Mouse (Mus musculus): ENCODE data around the gene Rbm20.

Gene Rbm20

GRCm38 (mm10) chr19:53757432-53758109, 80.5 kb downstream of the Rbm20 start:
- peak; percentile 9 for DNase-seq (ENCODE audit: low spot score)

- no peak for DNase-seq (ENCODE audit: low spot score)
Observed at GRCm38 (mm10) chr19:53758881-53759418, 81.8 kb downstream of the Rbm20 start.

- DNase-seq (ENCODE audit: low spot score), result no peak
Observed at GRCm38 (mm10) chr19:53760125-53761101, 83.3 kb downstream of the Rbm20 start.

GRCm38 (mm10) chr19:53762749-53763438, 85.8 kb downstream of the Rbm20 start:
- DNase-seq (ENCODE audit: low spot score), result no peak

- DNase-seq (ENCODE audit: low spot score), result no peak
Observed at GRCm38 (mm10) chr19:53764688-53765478, 87.8 kb downstream of the Rbm20 start.

GRCm38 (mm10) chr19:53768478-53768877, 91.4 kb downstream of the Rbm20 start:
- DNase-seq (ENCODE audit: low spot score), result peak; percentile 42

GRCm38 (mm10) chr19:53773937-53774640, 97.0 kb downstream of the Rbm20 start:
- DNase-seq (ENCODE audit: low spot score), result no peak

GRCm38 (mm10) chr19:53774641-53775350, 97.7 kb downstream of the Rbm20 start:
- no peak for DNase-seq (ENCODE audit: low spot score)

- no peak for DNase-seq (ENCODE audit: low spot score)
Observed at GRCm38 (mm10) chr19:53779402-53779801, 102.3 kb downstream of the Rbm20 start.

- no peak for DNase-seq (ENCODE audit: low spot score)
Observed at GRCm38 (mm10) chr19:53779818-53780217, 102.7 kb downstream of the Rbm20 start.

GRCm38 (mm10) chr19:53780752-53781602, 103.9 kb downstream of the Rbm20 start:
- no peak for DNase-seq (ENCODE audit: low spot score)

GRCm38 (mm10) chr19:53781826-53782225, 104.7 kb downstream of the Rbm20 start:
- DNase-seq (ENCODE audit: low spot score), result no peak

GRCm38 (mm10) chr19:53785352-53785751, 108.2 kb downstream of the Rbm20 start:
- no peak for DNase-seq (ENCODE audit: low spot score)

- DNase-seq (ENCODE audit: low spot score), result no peak
Observed at GRCm38 (mm10) chr19:53786239-53786638, 109.1 kb downstream of the Rbm20 start.

GRCm38 (mm10) chr19:53786836-53787235, 109.7 kb downstream of the Rbm20 start:
- DNase-seq (ENCODE audit: low spot score), result no peak

GRCm38 (mm10) chr19:53788621-53789331, 111.7 kb downstream of the Rbm20 start:
- DNase-seq (ENCODE audit: low spot score), result no peak

- no peak for DNase-seq (ENCODE audit: low spot score)
Observed at GRCm38 (mm10) chr19:53789571-53789970, 112.5 kb downstream of the Rbm20 start.

Measured in left cerebral cortex, adult 11 months (tissue).